Mouse (Mus musculus) limb, embryonic 14.5 days (tissue): ENCODE measurements around the gene Tmem208. TPM values are rescaled to one million over a fixed set of nuclear protein-coding genes. Genes with fewer than 3 reads are reported as not detected.

Experiments used
- ATAC-seq: fragments of 200-750 bp; cut with Nextera tagmentation; 2 replicates; pipeline ENCODE4 v1.8.0; 2017; ENCODE audit warnings: low read depth, moderate number of reproducible peaks, moderate TSS enrichment; ENCODE audit not compliant: low FRiP score
- DNase-seq: peaks from one replicate; pipeline ENCODE4 v3.0.0-alpha.2; 2015; ENCODE audit warnings: low spot score
- H3K27ac ChIP-seq: fragments of 300-500 bp; sonication (generic); replicated peaks from 2 replicates; pipeline ENCODE4 v1.5.1; 2014; ENCODE audit warnings: low read depth, mild to moderate bottlenecking, low read length, moderate library complexity, mixed read lengths
- H3K27me3 ChIP-seq: fragments of 300-500 bp; sonication (generic); 2 replicates; pipeline ENCODE4 v1.6.1; 2014; ENCODE audit warnings: low read length, mixed read lengths; ENCODE audit not compliant: control insufficient read depth, insufficient read depth
- H3K36me3 ChIP-seq: fragments of 300-500 bp; sonication (generic); 2 replicates; pipeline ENCODE4 v1.6.1; 2014; ENCODE audit warnings: mild to moderate bottlenecking, low read length, moderate library complexity, mixed read lengths; ENCODE audit not compliant: control insufficient read depth, insufficient read depth
- H3K4me1 ChIP-seq: fragments of 300-500 bp; sonication (generic); 2 replicates; pipeline ENCODE4 v1.6.1; 2014; ENCODE audit warnings: antibody characterized with exemption, low read length, mixed read lengths; ENCODE audit not compliant: control insufficient read depth, insufficient read depth
- H3K4me2 ChIP-seq: fragments of 300-500 bp; sonication (generic); replicated peaks from 2 replicates; pipeline ENCODE4 v1.6.1; 2014; ENCODE audit warnings: low read depth, mild to moderate bottlenecking, low read length, moderate library complexity; ENCODE audit not compliant: severe bottlenecking
- H3K4me3 ChIP-seq: fragments of 300-500 bp; sonication (generic); replicated peaks from 2 replicates; pipeline ENCODE4 v1.5.1; 2014; ENCODE audit warnings: low read length
- H3K9ac ChIP-seq: fragments of 300-500 bp; sonication (generic); 2 replicates; pipeline ENCODE4 v1.6.1; 2014; ENCODE audit warnings: mild to moderate bottlenecking, low read depth, low read length, moderate library complexity; ENCODE audit not compliant: severe bottlenecking
- H3K9me3 ChIP-seq: fragments of 300-500 bp; sonication (generic); 2 replicates; pipeline ENCODE4 v1.6.1; 2016; ENCODE audit warnings: low read length; ENCODE audit not compliant: control insufficient read depth
- POLR2A ChIP-seq: fragments of 200-500 bp; IDR thresholded peaks from 2 replicates; pipeline ENCODE4 v1.8.0; 2012; ENCODE audit warnings: inconsistent platforms, mild to moderate bottlenecking, moderate library complexity, borderline replicate concordance; ENCODE audit not compliant: insufficient read depth, insufficient read length; ENCODE audit errors: extremely low read depth
- WGBS: fragments of 180-500 bp; shearing (Covaris S2); extraction: QIAGEN DNeasy Blood & Tissue Kit; methylation state at CpG from one replicate; pipeline ENCODE4 v1.1.7; 2014; 5-methylcytosine and 5-hydroxymethylcytosine counted together
- polyA plus RNA-seq, 2 experiments: library from polyadenylated mRNA; depleted of rRNA in 1 of 2; stranded (reverse) in 1 of 2; unstranded in 1 of 2; fragments of >200 nt; fragmentation: Nextera tagmentation in 1 of 2; extraction: Ambion mirVana in 1 of 2; gene quantifications; 2 replicates each; pipeline versions ENCODE4 v1.2.1 to v1.2.3; 2012 to 2014

The Tmem208 gene
- polyA plus RNA-seq, 2 experiments: 126 to 135 TPM

DNA sequence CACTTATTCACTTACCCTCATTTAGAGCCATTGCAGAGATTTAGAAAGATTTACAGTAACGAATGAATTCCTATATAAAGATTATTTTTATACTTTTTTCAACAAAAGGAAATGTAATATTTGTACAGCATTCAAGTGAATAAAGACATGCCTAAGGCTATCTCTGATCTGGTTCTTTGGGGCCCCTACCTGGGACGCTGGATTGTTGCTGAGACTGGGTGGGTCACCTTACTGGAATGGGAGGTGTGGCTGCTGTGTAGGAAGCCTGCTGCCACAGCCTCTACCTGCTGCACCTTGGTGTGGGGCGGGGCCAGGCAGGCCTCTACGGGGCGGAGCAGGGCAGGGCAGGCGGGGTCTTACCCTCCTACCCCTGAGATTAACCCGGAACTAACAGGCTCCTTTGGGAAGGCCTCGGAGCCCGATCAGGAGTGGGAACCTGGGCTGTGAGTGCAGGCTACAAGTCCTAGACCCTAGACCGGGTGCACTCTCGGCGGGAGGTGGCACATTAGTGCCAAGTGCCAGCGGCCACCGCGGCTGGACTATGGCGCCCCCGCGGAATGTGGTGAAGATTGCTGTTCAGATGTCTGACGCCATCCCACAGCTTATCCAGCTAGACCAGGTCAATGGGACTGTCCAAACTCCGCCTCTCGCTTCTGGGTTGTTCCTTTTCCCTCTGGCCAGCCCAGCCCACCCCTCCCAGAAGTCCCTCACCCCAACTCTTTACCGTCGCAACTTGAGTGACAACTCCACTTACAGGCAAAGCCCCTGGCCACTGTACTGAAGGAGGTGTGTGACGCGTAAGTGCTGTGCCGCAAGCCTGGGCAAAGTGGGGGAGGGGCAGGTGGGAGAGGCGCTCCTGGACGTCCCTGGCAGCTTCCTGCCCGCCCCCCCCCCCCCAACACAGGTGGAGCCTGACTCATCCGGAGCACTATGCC lies 20.7 kb upstream of the Tmem208 start, which contains the start of gene Elmo3:
Gene Elmo3 (plus strand): TSS at position 391 of the 935 bp plus-strand sequence.
- Histone ChIP-seq H3K27ac (peak within 1 kb of the TSS; percentile 38; the same call in 1 of the 2 replicates), H3K9me3 (no peaks in the 10 kb centered on the region), H3K9ac (peak within 1 kb of the TSS; percentile 54), H3K36me3 (peaks cover 69% of the 10 kb centered on the region), H3K4me2 (peak within 1 kb of the TSS; percentile 66), H3K27me3 (no peaks in the 10 kb centered on the region), H3K4me1 (peaks cover 18% of the 10 kb centered on the region), H3K4me3 (peak within 1 kb of the TSS; percentile 33)
- 0 out of 2 replicates have a peak, but pooled peaks have one; percentile 32 for TF ChIP-seq POLR2A
- DNase-seq: peak; percentile 28
- WGBS: 9% methylated on average over 20 of the region's 30 CpGs
- peak; percentile 47 for ATAC-seq

DNA sequence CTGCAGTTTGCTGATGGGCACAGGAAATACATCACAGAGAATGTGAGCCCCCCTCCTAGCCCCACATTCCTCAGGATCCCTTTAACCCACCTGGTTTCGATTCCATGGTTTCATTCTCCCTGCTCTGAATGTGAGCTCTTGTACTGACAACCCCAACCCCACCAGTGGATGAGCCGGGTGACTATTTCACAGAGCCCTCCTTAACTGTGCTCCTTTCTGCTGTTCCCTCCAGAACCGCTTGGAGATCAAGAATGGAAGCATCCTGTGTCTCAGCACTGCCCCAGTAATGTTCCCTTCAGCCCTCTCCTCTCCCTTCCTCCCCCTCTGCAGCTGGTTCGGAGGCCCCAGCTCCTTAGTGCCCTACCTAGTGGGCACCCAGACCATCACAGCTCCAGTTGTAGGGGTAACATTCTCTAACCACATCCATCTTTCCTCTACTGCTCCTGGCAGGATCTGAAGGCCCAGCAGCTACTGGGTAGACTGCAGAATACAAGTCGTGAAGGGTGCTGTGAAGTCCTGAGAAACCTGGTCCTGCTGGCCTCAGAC lies 19.9 kb upstream of the Tmem208 start:
- no peak for TF ChIP-seq POLR2A
- WGBS: 35% methylated on average over 5 of the region's 5 CpGs
- DNase-seq (no peak), ATAC-seq (peak; percentile 15)
- Histone ChIP-seq H3K9me3 (no peaks in the 10 kb centered on the region), H3K4me2 (peak overlapping the region; percentile 66), H3K36me3 (peaks cover 64% of the 10 kb centered on the region), H3K27ac (peak overlapping the region; percentile 26; the same call in 1 of the 2 replicates), H3K9ac (peak overlapping the region; percentile 54), H3K27me3 (no peaks in the 10 kb centered on the region), H3K4me1 (peaks cover 18% of the 10 kb centered on the region), H3K4me3 (peak overlapping the region; percentile 33)

DNA sequence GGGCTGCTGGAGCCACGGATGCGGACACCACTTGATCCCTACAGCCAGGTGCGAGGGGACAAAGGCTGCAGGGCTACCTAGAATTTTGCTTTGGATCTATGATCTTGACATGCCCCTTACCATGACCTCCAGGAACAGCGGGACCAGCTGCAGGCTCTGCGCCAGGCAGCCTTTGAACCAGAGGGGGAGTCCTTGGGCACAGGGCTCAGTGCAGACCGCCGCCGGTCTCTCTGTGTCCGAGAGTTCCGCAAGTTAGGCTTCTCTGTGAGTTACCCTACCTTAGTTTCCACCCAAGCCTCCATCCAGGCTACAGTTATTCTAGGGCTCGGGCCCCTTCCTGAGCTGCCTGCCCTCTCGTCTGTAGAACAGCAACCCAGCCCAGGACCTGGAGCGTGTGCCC lies 18.5 kb upstream of the Tmem208 start:
- no peak for DNase-seq
- H3K27me3 ChIP-seq: no peaks in the 10 kb centered on the region
- TF ChIP-seq POLR2A: no peak

DNA sequence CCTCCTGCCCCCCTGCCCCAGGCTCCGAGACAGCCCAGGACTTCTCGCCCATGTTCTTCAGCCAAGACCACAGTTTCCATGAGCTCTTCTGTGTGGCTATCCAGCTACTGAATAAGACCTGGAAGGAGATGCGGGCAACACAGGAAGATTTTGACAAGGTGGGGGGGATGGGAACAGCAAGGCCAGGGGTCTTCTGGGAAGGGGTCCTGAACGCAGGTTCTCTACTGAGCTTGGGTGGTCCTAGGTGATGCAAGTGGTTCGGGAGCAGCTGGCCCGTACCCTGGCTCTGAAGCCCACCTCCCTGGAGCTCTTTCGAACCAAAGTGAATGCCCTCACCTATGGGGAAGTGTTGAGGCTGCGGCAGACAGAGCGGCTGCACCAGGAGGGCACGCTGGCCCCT lies 17.7 kb upstream of the Tmem208 start:
- no peak for DNase-seq
- peaks cover 18% of the 10 kb centered on the region for H3K4me1 ChIP-seq
- H3K27me3 ChIP-seq: no peaks in the 10 kb centered on the region
- ATAC-seq: no peak
- WGBS: 90% methylated on average over 10 of the region's 10 CpGs
- no peak overlapping the region for H3K4me2 ChIP-seq
- no peak for TF ChIP-seq POLR2A
- no peaks in the 10 kb centered on the region for H3K9me3 ChIP-seq
- no peak overlapping the region for H3K4me3 ChIP-seq
- peaks cover 59% of the 10 kb centered on the region for H3K36me3 ChIP-seq
- H3K9ac ChIP-seq: no peak overlapping the region
- no peak overlapping the region for H3K27ac ChIP-seq

More for the DNA sequence above, 18.5 kb upstream of the Tmem208 start:
- WGBS: 93% methylated on average over 13 of the region's 13 CpGs
- H3K4me1 ChIP-seq: peaks cover 18% of the 10 kb centered on the region
- H3K9ac ChIP-seq: no peak overlapping the region
- no peak overlapping the region for H3K4me3 ChIP-seq
- ATAC-seq: no peak
- H3K27ac ChIP-seq: no peak overlapping the region
- peaks cover 62% of the 10 kb centered on the region for H3K36me3 ChIP-seq
- no peaks in the 10 kb centered on the region for H3K9me3 ChIP-seq
- H3K4me2 ChIP-seq: no peak overlapping the region

DNA sequence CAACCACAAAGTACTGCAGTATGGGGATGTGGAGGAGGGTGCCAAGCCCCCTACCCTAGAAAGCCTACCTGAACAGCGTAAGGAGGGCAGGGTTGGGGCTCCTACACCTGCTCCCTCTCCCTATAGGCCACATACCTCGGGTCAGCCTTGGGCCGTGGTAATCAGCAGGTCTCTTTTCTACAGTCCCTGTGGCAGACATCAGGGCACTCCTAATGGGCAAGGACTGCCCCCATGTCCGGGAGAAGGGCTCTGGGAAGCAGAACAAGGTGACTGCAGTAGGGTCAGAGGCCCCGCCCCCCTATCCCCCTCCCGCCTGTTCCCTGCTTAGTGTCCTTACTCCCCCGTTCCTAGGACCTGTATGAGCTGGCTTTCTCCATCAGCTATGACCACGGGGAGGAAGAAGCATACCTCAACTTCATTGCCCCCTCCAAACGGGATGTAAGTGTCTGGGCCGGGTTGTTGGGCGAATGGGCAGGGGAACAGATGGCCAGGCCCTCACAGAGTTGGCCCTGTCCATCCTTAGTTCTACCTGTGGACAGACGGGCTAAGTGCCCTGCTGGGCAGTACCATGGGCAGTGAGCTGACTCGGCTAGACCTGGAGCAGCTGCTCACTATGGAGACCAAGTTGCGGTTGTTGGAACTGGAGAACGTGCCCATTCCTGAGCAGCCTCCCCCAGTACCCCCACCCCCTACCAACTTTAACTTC lies 16.9 kb upstream of the Tmem208 start:
- DNase-seq (no peak), ATAC-seq (no peak)
- H3K9ac ChIP-seq: no peak overlapping the region
- H3K9me3 ChIP-seq: no peaks in the 10 kb centered on the region
- no peak overlapping the region for H3K27ac ChIP-seq
- peaks cover 58% of the 10 kb centered on the region for H3K36me3 ChIP-seq
- H3K4me2 ChIP-seq: no peak overlapping the region
- no peaks in the 10 kb centered on the region for H3K27me3 ChIP-seq
- 79% methylated on average over 15 of the region's 15 CpGs for WGBS
- TF ChIP-seq POLR2A: no peak
- no peak overlapping the region for H3K4me3 ChIP-seq
- H3K4me1 ChIP-seq: peaks cover 18% of the 10 kb centered on the region
